Mouse (Mus musculus): ENCODE measurements at regions not wholly inside any gene's neighbourhood (a gene's known extent, or its start where the extent isn't known, plus 50 kb on each side); places are given as distances from the start of the nearest gene placed in this dataset.

GRCm38 (mm10) chr11:21478191-21478590 lies 93.8 kb upstream of the Wdpcp start:
- DNase-seq (ENCODE audit: low spot score), result no peak

GRCm38 (mm10) chr11:21470711-21471110 lies 99.7 kb upstream of the Ugp2 start:
- DNase-seq (ENCODE audit: low spot score), result no peak

GRCm38 (mm10) chr11:21468465-21468864 lies 97.5 kb upstream of the Ugp2 start:
- no peak for DNase-seq (ENCODE audit: low spot score)

- DNase-seq (ENCODE audit: low spot score), result no peak
Observed at GRCm38 (mm10) chr11:21460011-21460410, 89.0 kb upstream of the Ugp2 start.

GRCm38 (mm10) chr11:21453308-21454106 lies 82.5 kb upstream of the Ugp2 start:
- DNase-seq (ENCODE audit: low spot score), result peak; percentile 71

GRCm38 (mm10) chr11:21433726-21434125 lies 62.7 kb upstream of the Ugp2 start:
- peak; percentile 50 for DNase-seq (ENCODE audit: low spot score)

- peak; percentile 72 for DNase-seq (ENCODE audit: low spot score)
Observed at GRCm38 (mm10) chr11:21430021-21430420, 59.0 kb upstream of the Ugp2 start.

GRCm38 (mm10) chr11:21428749-21429148 lies 57.7 kb upstream of the Ugp2 start:
- peak; percentile 93 for DNase-seq (ENCODE audit: low spot score)

- DNase-seq (ENCODE audit: low spot score), result no peak
Observed at GRCm38 (mm10) chr11:21428013-21428317, 57.0 kb upstream of the Ugp2 start.

GRCm38 (mm10) chr11:21427291-21428012 lies 56.5 kb upstream of the Ugp2 start:
- no peak for DNase-seq (ENCODE audit: low spot score)

- peak; percentile 65 for DNase-seq (ENCODE audit: low spot score)
Observed at GRCm38 (mm10) chr11:21425480-21426101, 54.6 kb upstream of the Ugp2 start.

GRCm38 (mm10) chr11:21424345-21424744 lies 53.3 kb upstream of the Ugp2 start:
- DNase-seq (ENCODE audit: low spot score), result no peak

GRCm38 (mm10) chr11:21422281-21422878 lies 51.4 kb upstream of the Ugp2 start:
- DNase-seq (ENCODE audit: low spot score), result no peak
